Mouse (Mus musculus) layer of hippocampus, postnatal 25 days (tissue): ENCODE data around the gene Wdr91. TPM values are rescaled to one million over a fixed set of nuclear protein-coding genes. Genes with fewer than 3 reads are reported as not detected.

ENCODE experiments used
- DNase-seq, 2 experiments: peaks; one replicate each; pipeline ENCODE4 v3.0.0; 2022; ENCODE audit warnings: mixed read lengths in 2 of 2, low spot score in 1 of 2; ENCODE audit errors: extremely low spot score in 1 of 2
- total RNA-seq, 2 experiments: library from RNA; stranded (reverse); gene quantifications; 2 replicates each; pipeline ENCODE4 v1.2.3; 2021

The Wdr91 gene
- 10 to 100 TPM; 38.7 to 41.3 TPM for total RNA-seq

- peak; percentile 89 to 92 for DNase-seq
Observed at GRCm38 (mm10) chr6:34910371-34911219, at the start of gene Wdr91. Gene Wdr91 (minus strand): TSS chr6:34910876.

GRCm38 (mm10) chr6:34959131-34959530 is 48.5 kb upstream of the Wdr91 start:
- DNase-seq = no peak

- no peak for DNase-seq
Observed at GRCm38 (mm10) chr6:34955862-34956241, 45.2 kb upstream of the Wdr91 start.

- no peak for DNase-seq
Observed at GRCm38 (mm10) chr6:34954926-34955861, 44.5 kb upstream of the Wdr91 start.

GRCm38 (mm10) chr6:34951956-34952667 is 41.4 kb upstream of the Wdr91 start:
- DNase-seq = no peak

- DNase-seq = no peak
Observed at GRCm38 (mm10) chr6:34951518-34951917, 40.8 kb upstream of the Wdr91 start.

GRCm38 (mm10) chr6:34948461-34948860 is 37.8 kb upstream of the Wdr91 start:
- DNase-seq = no peak

GRCm38 (mm10) chr6:34946486-34947079 is 35.9 kb upstream of the Wdr91 start:
- DNase-seq = no peak

- DNase-seq = no peak
Observed at GRCm38 (mm10) chr6:34943499-34943898, 32.8 kb upstream of the Wdr91 start.

- no peak for DNase-seq
Observed at GRCm38 (mm10) chr6:34942446-34942845, 31.8 kb upstream of the Wdr91 start.

GRCm38 (mm10) chr6:34941496-34941895 is 30.8 kb upstream of the Wdr91 start:
- no peak for DNase-seq

- DNase-seq = no peak
Observed at GRCm38 (mm10) chr6:34939451-34939850, 28.8 kb upstream of the Wdr91 start.

- DNase-seq = no peak
Observed at GRCm38 (mm10) chr6:34938929-34939325, 28.3 kb upstream of the Wdr91 start.

- DNase-seq = no peak
Observed at GRCm38 (mm10) chr6:34938280-34938928, 27.7 kb upstream of the Wdr91 start.

- no peak for DNase-seq
Observed at GRCm38 (mm10) chr6:34936743-34937142, 26.1 kb upstream of the Wdr91 start.

- DNase-seq = no peak
Observed at GRCm38 (mm10) chr6:34932633-34933032, 22.0 kb upstream of the Wdr91 start.

- DNase-seq = no peak
Observed at GRCm38 (mm10) chr6:34927594-34927993, 16.9 kb upstream of the Wdr91 start.

- peak; percentile 63 to 84 for DNase-seq
Observed at GRCm38 (mm10) chr6:34927156-34927555, 16.5 kb upstream of the Wdr91 start.

GRCm38 (mm10) chr6:34921941-34922340 is 11.3 kb upstream of the Wdr91 start:
- DNase-seq = no peak

GRCm38 (mm10) chr6:34920631-34921030 is 10.0 kb upstream of the Wdr91 start:
- DNase-seq = no peak
